Comparison of ENCODE assay signal across 11 mouse cellular contexts in genomic region chr1:133736664-133737063, GRCm38 (mm10). TPM values are rescaled to one million over a fixed set of nuclear protein-coding genes. Genes with fewer than 3 reads are reported as not detected.
DNase-seq lines count a peak whose midpoint lies in the region; ATAC-seq lines count a peak whose summit lies in the region.
"Had no signal": no experiment of that assay in that cellular context is flagged by ENCODE, and none has a peak within 500 bp of the region (broad histone marks: within the 10 kb centered on the region; RNA-seq: fewer than 3 reads in every experiment).

No protein-coding gene starts in this region.

- 0 out of 2 replicates have a peak, but pooled peaks have one; percentile 35 for ATAC-seq in midbrain, embryonic 15.5 days (replicated peaks)
- ATAC-seq in midbrain, embryonic 14.5 days (ENCODE audit: low FRiP score, low TSS enrichment), result no peak
- peak; percentile 55; the same call in 1 of the 2 replicates for ATAC-seq in hindbrain, embryonic 16.5 days

- no peak overlapping the region for H3K27ac ChIP-seq in midbrain, embryonic 15.5 days
- no peak overlapping the region for H3K27ac ChIP-seq in midbrain, embryonic 14.5 days (replicated peaks; ENCODE audit: low read depth, low read length)
- H3K27ac ChIP-seq in hindbrain, embryonic 16.5 days (ENCODE audit: low read depth, low read length), result no peak overlapping the region
- H3K27ac ChIP-seq: macrophage; stomach, postnatal 0 days had no signal

- 64% methylated on average over 7 of the region's 7 CpGs for WGBS in midbrain, embryonic 15.5 days
- 64% methylated on average over 7 of the region's 7 CpGs for WGBS in midbrain, embryonic 14.5 days
- 62% methylated on average over 7 of the region's 7 CpGs for WGBS in hindbrain, embryonic 16.5 days

- H3K27me3 ChIP-seq in midbrain, embryonic 15.5 days (replicated peaks), result no peaks in the 10 kb centered on the region
- H3K27me3 ChIP-seq in midbrain, embryonic 14.5 days (ENCODE audit: control insufficient read depth, insufficient read depth, low read length), result no peaks in the 10 kb centered on the region
- no peaks in the 10 kb centered on the region for H3K27me3 ChIP-seq in hindbrain, embryonic 16.5 days (replicated peaks; ENCODE audit: control insufficient read depth, insufficient read depth, low read length)
- H3K27me3 ChIP-seq: embryonic facial prominence, embryonic 12.5 days had no signal

- H3K9ac ChIP-seq in midbrain, embryonic 15.5 days, result no peak overlapping the region
- H3K9ac ChIP-seq in midbrain, embryonic 14.5 days (replicated peaks; ENCODE audit: low read length), result no peak overlapping the region
- 0 out of 2 replicates have a peak overlapping the region, but pooled peaks have one; percentile 0 for H3K9ac ChIP-seq in hindbrain, embryonic 16.5 days (ENCODE audit: low read depth, low read length)

- H3K36me3 ChIP-seq in midbrain, embryonic 15.5 days (replicated peaks), result 0 out of 2 replicates have a peak, but pooled peaks cover 2% of the 10 kb centered on the region
- H3K36me3 ChIP-seq in midbrain, embryonic 14.5 days (ENCODE audit: control insufficient read depth, insufficient read depth, low read length), result no peaks in the 10 kb centered on the region
- H3K36me3 ChIP-seq in hindbrain, embryonic 16.5 days (ENCODE audit: control insufficient read depth, insufficient read depth, low read length), result no peaks in the 10 kb centered on the region

- H3K9me3 ChIP-seq in midbrain, embryonic 15.5 days, result no peaks in the 10 kb centered on the region
- no peaks in the 10 kb centered on the region for H3K9me3 ChIP-seq in midbrain, embryonic 14.5 days (ENCODE audit: control insufficient read depth, low read length)
- H3K9me3 ChIP-seq in hindbrain, embryonic 16.5 days (ENCODE audit: control insufficient read depth, low read length), result no peaks in the 10 kb centered on the region
- H3K9me3 ChIP-seq: embryonic facial prominence, embryonic 12.5 days had no signal

- H3K4me2 ChIP-seq in midbrain, embryonic 15.5 days, result no peak overlapping the region
- no peak overlapping the region for H3K4me2 ChIP-seq in midbrain, embryonic 14.5 days (ENCODE audit: low read length)
- no peak overlapping the region; the same call in 1 of the 2 replicates for H3K4me2 ChIP-seq in hindbrain, embryonic 16.5 days (ENCODE audit: low read length)

- DNase-seq in kidney, adult 18-20 months, result peak; percentile 8
- DNase-seq in kidney, postnatal 14 days, result no peak
- DNase-seq in midbrain, embryonic 14.5 days, result no peak
- DNase-seq in retina, embryonic 14.5 days (ENCODE audit: low spot score), result no peak
- DNase-seq in thymus, postnatal 4 days, result no peak

- peaks cover 14% of the 10 kb centered on the region for H3K4me1 ChIP-seq in midbrain, embryonic 15.5 days
- H3K4me1 ChIP-seq in midbrain, embryonic 14.5 days (ENCODE audit: control insufficient read depth, insufficient read depth, low read length), result peaks cover 10% of the 10 kb centered on the region
- peaks cover 10% of the 10 kb centered on the region for H3K4me1 ChIP-seq in hindbrain, embryonic 16.5 days (ENCODE audit: control insufficient read depth, insufficient read depth, low read depth, low read length)

- no peak overlapping the region for H3K4me3 ChIP-seq in midbrain, embryonic 15.5 days
- H3K4me3 ChIP-seq in midbrain, embryonic 14.5 days (replicated peaks; ENCODE audit: low read depth, low read length), result no peak overlapping the region
- no peak overlapping the region for H3K4me3 ChIP-seq in hindbrain, embryonic 16.5 days (ENCODE audit: low read length)
- H3K4me3 ChIP-seq: myocyte had no signal

RNA-seq across cellular contexts. Expression of gene Lax1, which starts 46.8 kb away (rescaled TPM):
- polyA plus RNA-seq in midbrain, embryonic 15.5 days (2015; fragmentation: Nextera tagmentation; extraction: Ambion mirVana), result 0.09 and 0.14 TPM in 2 replicates
- not detected in 2 replicates for polyA plus RNA-seq in midbrain, embryonic 14.5 days (2014; fragmentation: Nextera tagmentation; extraction: Ambion mirVana)
- 0.06 TPM in 1 of 2 replicates, not detected in the other for polyA plus RNA-seq in hindbrain, embryonic 16.5 days (2015; fragmentation: Nextera tagmentation; extraction: Ambion mirVana)
- polyA plus RNA-seq: macrophage had no signal
